Mouse (Mus musculus) layer of hippocampus, postnatal 14 days (tissue): ENCODE measurements around the gene Trim23. TPM values are rescaled to one million over a fixed set of nuclear protein-coding genes. Genes with fewer than 3 reads are reported as not detected.
"Not testable (repeated sequence)": the region's sequence is repeated elsewhere in the genome, so short reads cannot be mapped to it uniquely, and the experiment has no call there.

Experiments
- DNase-seq, 2 experiments: peaks; one replicate each; pipeline ENCODE4 v3.0.0; 2021 to 2022; ENCODE audit warnings: low spot score in 2 of 2, mixed read lengths in 1 of 2
- long read RNA-seq, 2 experiments: library from polyadenylated mRNA; stranded (forward); transcript quantifications; one replicate each; pipeline ENCODE4 v2.0.0; 2021
- total RNA-seq, 2 experiments: library from RNA; stranded (reverse); gene quantifications; 2 replicates each; pipeline ENCODE4 v1.2.3; 2021

Trim23 gene
- 10 to 100 TPM; 57.3 to 58.2 TPM for total RNA-seq
- long read RNA-seq, experiment 1, full-length matches to known transcripts: 26 of 33 reads
- long read RNA-seq, experiment 1, partial matches to known transcripts: 1 of 33 reads
- long read RNA-seq, experiment 1, other reads (novel, unspliced or antisense): 6 of 33 reads
- long read RNA-seq, experiment 2, transcript Trim23-201 (11 exons, 3,416 nt): major isoform, 32 of 42 reads
- long read RNA-seq, experiment 2, partial matches to known transcripts: 5 of 42 reads
- long read RNA-seq, experiment 2, other reads (novel, unspliced or antisense): 5 of 42 reads

DNA sequence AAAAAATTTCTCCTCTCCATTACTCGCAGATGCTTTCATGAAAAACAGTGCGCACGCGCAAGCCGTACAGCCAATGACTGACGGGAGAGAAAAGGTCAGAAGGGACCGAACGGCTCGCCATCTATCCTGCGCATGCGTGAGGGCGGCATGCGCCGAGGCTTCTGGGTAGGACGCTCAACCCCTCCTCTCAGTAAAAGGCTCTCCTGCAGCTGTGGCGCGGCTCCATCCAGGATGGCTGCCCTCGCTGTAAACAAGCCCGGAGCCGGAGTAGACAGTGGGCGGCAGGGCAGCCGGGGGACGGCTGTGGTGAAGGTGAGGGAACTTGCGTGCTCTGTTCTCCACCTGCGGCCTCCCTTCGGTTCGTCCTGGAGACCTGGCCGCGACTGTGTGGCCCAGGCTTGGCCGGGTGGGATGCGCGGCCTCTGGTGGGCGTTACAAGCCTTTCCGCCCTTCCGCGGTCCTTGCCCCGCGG lies at the start of gene Trim23:
Gene Trim23 (plus strand): TSS at position 148 of the 472 bp plus-strand sequence.
- DNase-seq: peak; percentile 96 to 99

DNA sequence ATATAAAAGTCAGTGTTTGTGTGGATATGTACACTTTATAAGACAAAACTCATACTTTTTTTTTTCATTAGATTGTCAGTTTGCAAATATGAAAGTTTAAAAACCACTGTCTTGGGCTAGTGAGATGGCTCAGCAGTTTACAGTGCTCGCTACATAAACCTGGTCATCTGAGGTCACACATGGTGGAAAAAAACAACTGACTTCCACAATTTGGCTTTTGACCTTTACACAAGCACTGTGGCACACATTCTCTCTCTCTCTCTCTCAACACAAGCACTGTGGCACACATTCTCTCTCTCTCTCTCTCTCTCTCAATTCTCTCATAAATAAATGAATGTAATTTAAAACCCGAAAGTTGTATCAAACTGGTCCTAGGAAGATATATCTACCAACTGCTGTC lies 46.0 kb upstream of the Trim23 start:
- DNase-seq: no peak

DNA sequence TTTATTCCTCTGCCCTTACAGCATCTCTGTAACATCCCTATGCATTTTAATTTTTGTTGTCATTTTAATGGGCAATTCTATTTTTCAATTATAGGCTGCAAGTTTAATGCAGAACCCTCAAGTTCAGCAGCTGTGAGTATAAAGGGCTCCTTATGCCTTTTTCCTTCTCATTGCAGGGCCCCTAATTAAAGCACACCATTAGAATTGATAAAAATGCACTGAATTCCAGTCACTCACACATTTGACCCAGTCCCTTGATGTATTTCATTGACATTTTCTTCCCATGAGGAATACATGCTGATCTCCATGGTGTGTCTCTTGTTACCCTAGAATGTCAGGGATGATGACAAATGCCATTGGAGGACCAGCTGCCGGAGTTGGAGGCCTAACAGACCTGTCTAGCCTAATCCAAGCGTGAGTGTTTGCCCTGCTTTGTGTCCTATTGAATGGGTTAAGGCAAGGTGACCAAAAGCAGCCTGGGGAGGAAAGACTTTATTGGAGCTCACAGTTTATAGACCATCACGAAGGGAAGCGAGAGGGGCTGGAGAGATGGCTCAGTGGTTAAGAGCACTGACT lies 44.0 kb upstream of the Trim23 start:
- no peak for DNase-seq

DNA sequence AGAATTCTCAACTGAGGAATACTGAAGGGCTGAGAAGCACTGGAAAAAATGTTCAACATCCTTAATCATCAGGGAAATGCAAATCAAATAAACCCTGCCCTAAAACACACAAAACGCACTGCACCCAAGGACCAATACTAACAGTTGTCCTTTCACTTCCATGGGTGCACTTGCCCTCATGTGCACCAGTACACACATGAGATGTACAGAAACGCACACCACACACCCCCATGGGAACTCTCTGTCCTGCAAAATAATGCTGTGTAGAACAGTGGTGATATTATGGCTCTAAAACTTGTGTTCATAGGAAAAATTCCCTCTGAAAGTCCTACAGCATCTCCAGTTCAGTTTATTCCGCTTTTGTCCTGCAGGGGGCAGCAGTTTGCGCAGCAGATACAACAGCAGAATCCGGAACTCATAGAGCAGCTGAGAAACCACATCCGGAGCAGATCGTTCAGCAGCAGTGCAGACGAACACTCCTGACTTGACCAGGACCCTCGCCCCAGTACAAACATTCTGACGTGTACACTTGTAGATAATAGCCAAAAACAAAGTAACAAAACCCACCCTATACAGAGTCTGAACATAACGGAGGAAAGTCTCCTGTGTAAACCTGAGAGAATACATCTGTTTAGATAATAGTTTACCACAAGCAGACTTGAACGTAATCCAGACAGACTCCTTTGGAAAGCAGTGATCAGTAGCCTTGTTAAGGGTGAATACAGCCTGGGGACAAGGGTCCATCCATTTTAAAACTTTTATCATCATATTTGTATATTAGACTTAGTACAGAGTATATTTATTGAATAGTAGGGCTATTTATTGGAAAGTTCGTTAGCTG lies 39.0 kb upstream of the Trim23 start:
- DNase-seq: peak; percentile 77 to 89

DNA sequence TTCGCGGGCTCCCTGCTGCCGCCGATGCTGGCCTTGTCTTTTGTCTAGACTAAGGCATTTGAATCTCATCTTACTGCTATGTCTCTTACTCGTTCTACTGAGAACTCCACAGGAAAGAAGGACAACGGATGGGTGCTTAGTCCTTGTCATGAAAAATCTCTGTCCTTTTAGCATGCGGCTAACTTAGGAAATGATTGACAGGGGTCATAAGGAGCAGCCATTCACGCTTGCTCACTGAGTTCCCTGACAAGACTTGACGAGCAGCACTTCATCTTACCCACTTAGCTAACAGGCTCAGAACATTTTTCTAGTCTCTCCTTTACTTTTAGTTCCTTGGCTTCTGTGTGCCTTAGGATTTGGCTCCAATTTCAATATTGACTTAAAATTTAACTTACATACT lies 33.7 kb upstream of the Trim23 start:
- DNase-seq: no peak

DNA sequence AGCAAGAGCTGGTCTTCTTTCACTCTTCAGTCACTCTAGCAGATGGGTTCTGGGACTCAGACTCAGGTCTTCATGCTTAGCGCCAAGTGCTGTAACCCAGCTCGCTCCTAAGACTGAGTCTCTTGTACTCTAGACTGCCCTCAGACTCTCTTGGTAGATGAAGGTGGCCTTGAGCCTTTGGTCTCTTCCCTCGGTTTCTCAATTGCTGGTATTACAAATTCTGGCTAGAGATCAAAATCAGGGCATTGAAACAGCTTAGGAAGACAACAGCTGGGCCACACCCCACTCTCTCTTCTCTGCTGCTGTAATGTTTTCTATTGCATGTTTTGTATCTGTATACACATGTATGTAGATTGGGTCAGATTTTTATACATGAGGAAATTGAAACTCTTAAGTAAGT lies 33.0 kb upstream of the Trim23 start:
- DNase-seq: no peak

DNA sequence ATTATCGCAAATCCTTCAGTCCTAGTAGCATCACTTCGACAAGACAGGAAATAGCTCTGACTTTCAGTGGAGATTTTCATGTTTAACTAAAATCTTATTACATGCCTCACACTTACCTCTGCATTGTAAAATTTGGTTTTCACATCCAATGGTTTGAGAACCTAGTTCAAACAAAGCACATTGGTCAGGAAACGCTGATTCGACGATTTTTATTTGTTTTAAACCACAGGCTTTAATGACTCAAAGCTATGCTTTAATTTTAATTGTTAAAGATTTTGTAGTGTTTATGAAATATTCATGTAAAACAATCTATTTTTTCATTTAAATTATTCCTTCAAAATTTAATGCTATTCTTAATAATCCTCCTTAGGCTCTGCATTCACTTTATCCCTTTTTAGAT lies 24.4 kb upstream of the Trim23 start:
- DNase-seq: no peak

DNA sequence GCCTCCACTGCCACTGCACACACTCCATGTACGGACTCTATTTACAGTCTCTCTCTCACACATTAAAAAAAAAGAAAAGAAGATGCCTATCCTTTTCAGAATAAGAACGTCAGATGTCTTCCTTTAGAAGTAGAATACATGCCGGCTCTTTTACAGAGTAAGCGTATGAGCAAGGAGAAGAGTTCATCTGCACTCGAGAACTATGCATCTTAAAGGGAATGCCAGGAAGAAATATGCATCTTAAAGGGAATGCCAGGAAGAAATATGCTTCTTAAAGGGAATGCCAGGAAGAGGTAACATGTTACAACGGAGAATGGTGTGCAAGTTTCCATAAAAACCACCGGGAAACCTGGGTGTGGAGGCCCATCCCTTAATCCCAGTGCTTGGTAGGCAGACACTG lies 23.5 kb upstream of the Trim23 start:
- no peak for DNase-seq

DNA sequence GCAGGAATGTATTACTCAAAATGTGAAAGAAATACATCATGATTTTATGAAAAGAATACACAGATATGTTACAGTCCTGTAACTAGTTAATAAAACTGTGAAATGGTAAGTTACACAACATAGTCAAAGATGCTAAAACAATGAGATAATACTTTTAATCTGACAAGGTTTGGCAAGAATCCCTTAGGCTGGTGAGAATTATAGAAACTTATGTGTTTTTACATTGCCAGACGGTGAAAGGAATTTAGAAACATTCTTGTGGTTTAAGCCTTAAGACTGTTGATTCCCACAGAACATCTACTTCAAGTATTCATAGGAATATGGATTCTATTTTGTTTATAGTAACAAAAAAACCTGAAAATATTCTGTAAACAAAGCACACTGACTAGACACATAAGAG lies 22.9 kb upstream of the Trim23 start:
- DNase-seq: no peak

DNA sequence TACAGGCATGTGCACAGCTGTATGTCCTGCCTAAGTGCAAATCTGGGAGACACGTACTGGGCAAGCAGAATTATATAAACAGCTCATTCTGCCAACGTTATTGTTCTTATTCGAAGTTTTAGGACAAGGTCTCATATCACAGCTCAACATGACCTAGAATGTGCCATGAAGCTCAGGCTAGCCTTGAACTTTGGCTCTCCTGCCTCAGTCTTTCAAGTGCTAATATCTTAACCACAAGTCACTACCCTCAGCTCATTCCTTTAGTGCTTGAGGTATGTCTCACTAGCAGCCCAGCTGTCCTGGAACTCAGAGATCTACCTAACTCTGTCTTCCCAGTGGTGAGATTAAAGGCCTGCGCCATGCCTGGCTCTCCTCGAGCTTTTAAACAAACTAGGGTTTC lies 6.9 kb upstream of the Trim23 start:
- DNase-seq: no peak

DNA sequence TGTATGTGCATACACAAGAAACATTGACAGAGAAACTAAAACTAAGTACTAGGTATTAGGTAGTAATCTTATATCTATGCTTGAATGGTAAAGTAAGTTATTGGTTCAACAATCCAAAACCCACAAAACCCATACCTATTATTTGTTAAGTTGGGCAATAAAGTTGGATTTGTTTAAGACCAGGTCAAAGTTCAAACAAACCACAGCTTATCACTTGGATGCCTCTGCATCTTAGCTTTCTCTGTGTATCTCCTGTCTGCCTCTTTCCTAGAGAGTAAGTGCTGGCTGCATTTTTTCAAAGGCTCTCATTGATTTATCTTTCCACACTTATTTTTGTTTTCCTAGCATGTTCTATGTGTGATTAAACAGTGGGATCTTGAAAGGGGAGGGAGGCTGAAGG lies 6.1 kb upstream of the Trim23 start:
- no peak for DNase-seq

DNA sequence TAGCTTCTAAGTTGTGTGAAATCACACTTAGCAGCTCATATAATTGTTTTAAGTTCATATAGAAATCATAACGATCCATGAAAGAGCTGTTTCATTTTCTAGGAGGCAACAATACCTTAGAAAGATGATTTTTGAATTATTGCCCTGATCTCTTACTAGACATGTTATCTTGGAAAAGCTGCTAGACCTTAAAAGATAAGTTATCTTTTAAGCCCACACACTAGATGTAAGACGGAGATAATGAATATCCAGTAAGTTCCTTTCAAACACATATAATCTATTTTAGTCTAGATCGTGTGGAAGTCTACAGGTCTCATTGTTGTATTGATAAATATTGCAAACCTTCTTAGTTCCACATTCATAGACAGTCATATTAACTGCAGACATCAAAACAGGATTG lies 1.7 kb upstream of the Trim23 start:
- DNase-seq: no peak

DNA sequence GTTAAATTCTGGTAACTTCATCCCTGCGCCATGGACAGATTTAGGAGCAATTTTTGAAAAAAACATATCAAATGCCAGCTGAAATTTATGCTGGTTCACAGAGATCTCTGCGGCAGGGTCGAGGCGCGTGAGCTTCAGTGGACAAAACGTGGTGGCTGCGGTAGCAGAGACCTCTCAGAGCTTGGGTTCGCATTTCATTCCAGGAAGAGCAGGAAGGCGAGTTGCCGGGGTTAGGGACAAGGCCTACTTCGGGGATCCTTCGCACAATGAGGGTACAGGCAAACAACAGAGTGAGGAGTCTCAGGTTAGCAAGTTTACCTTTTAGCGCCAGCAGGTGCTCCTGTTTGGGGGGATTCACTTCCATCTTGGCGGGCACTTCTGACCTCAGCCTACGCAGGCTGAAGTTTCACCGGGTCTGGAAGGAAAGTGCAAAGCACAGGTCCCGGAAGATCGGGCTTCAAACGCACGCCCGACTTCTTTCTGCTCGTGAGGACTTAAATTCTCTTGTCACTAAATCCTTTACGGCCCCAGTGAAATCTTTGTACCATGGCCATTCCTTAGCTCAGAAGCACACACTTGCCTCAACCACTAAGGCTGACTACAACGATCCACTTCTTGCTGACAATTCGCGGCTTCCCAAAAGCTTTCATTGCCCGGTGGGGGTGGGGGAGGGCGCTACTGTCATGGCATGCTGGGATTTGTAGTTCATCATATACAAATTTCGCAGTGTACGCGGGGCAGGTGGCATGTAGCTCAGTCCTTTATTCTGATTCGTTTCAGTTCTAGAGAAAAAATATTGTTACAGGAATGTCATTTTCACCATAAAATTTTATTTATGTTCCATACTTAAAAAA lies 574 bp upstream of the Trim23 start, which contains the start of gene Trappc13:
Gene Trappc13 (minus strand): TSS at position 674 of the 854 bp plus-strand sequence.
- DNase-seq: peak in 1 of 2 experiments; percentile 90

DNA sequence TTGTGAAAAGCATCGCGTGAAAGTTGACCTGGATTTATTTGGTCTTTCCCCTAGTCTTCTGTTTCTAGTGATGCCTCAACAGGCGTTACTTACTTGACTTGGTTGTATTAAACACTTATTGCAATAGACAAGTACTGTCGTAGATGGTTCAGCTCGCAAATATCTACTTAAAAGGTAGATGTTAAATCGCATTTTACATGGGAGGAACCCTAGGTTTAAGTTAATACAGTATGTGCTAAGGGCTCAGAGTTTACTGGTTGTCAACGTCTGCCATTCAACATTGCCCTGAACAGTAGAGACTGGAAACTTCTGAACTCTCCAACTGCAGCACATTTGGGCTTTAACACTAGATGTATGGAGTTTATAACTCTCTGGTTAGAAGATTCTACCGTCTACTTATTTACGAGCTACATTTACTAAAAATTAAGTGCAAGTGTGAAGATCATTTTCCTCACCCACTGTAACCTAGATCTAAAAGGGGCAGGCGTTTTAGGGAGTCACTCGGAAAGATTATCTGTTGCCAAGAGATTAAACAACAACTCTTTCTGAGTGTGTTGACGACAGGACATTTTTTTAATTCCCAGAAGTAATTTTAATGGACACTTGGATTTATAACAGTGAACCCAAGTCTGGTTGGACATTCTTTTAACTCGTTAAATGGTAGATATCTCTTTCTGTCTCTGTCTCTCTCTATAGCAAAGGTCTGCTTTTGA lies 735 bp downstream of the Trim23 start:
- no peak for DNase-seq

DNA sequence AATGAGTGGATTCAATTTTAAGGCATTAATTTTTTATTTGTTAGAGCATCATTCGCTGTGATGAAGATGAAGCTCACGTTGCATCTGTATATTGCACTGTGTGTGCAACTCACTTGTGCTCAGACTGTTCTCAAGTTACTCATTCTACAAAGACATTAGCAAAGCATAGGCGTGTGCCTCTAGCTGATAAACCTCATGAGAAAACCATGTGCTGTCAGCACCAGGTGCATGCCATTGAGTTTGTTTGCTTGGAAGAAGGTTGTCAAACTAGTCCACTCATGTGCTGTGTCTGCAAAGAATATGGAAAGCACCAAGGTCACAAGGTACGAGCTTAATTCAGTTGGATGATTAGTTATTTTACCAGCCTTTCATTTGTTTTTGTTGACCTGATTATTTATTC lies 8.8 kb downstream of the Trim23 start:
- DNase-seq: no peak

DNA sequence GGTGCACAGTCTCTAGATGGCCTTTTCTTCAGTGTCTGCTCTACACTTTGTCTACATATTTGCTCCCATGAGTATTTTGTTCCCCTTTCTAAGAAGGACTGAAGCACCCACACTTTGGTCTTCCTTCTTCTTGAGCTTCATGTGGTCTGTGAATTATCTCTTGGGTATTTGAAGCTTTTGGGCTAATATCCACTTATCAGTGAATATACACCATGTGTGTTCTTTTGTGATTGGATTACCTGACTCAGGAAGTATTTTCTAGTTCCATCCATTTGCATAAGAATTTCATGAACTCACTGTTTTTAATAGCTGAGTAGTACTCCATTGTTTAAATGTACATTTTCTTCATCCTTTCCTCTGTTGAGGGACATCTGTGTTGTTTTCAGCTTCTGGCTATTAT lies 17.3 kb downstream of the Trim23 start:
- DNase-seq: not testable (repeated sequence)

DNA sequence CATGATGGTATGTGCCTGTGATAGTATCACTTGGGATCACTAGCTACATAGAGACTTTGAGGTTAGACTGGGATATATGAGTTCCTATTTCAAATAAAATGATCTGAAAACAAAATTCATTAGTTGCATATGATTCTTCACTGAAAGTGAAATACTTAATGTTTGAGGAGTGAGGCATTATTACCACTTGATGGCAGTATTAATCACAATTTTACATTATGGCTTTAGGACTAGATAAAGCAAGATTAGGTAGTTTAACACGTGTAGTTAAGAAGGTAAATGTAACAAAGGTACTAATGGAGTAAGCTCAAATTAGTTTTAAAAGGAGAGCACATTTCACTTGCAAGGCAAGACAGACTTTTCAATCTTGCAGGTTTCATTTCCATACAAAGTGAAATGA lies 25.7 kb downstream of the Trim23 start:
- DNase-seq: no peak

DNA sequence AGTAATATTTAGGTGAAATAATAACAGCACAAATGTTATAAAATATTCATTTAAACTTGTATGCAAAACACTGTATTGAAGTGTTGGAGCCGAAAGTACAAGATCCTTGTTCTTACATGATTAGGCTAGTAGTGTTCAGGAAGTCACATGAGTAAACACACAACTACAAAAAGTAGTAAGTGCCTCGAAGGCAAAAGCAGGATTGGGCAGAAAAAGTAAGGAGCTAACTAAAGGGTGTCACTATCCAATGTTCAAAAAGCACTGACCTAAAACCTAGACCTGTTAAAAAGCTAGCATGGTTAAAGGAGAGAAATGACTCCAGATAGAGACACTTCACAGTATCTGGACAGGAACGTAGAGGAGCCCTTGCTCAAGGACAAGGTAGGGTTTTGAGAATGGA lies 48.9 kb downstream of the Trim23 start:
- no peak for DNase-seq

DNA sequence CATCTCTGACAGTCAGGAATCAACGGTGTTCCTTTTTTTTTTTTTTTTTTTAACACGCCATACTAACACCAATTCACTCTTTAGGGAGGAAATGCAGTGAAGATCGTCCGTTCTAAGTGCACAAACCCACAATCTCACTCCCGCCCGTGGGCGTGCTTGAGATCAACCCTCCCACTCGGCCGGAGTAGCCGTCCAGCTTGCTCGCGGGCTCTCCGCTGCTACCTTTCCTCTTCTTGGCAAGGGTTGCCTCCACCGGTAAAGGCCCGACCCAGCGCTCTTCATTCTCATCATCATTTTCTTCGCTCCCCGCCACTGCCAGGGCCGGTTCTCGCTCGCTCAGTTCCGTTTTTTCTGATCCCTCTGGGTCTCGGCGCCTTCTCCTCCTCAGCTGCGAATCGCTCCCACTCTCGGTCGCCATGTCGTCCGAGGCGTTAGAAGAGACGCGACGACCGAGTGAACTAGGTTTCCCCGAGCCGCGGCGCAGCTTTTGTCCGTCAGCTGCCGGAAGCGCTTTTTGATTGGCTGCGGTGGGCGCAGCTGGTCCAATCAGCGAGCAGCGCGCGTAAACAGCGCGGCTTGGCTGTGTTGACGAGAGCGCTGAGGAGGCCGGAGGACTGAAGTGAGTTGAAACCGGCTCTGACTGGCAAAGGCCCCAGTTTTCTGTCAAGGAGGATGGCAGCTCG lies 49.9 kb downstream of the Trim23 start, which contains the start of the genes Cenpk and Ppwd1:
Gene Cenpk (plus strand): TSS at position 228 of the 683 bp plus-strand sequence.
Gene Ppwd1 (minus strand): TSS at position 460 of the 683 bp plus-strand sequence.
- DNase-seq: peak; percentile 97 to 98

DNA sequence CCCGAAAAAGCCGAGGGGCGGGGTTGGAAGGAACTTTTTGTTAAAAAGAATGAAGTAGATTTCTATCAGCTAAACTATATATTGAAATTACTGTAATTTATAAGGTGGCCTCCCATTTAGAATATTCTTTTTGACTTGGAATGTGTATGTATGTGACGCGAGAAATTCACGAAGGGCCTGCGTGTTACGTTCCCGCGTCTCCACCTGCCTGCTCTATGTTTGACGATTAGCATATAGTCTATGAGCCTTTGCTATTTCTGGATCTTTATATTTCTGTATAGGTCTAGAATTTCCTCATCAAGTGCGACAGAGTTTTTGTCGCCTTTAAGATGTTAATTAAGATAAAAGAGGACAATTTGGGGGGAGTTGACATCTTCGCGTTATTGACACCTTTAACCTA lies 50.6 kb downstream of the Trim23 start:
- no peak for DNase-seq
